Mouse (Mus musculus): ENCODE measurements around the gene Ptcd2.

- TF ChIP-seq POLR2A (IDR thresholded peaks at IDR 0.05; ENCODE audit: low read depth, low read length) (no peak), CTCF (IDR thresholded peaks at IDR 0.05; ENCODE audit: borderline replicate concordance, insufficient read depth, low read length) (no peak)
Observed at GRCm38 (mm10) chr13:99351596-99351995, 7.1 kb upstream of the Ptcd2 start.

Data from embryonic fibroblast, embryonic 13.5 days (primary cell).